Mouse (Mus musculus) induced T-regulatory cell, adult 2 months (primary cell): ENCODE data around the gene Prdx5.

ENCODE experiments used
- DNase-seq: peaks from one replicate; pipeline ENCODE4 v3.0.0-alpha.2; 2012; ENCODE audit warnings: low read depth

Prdx5 gene

DNA sequence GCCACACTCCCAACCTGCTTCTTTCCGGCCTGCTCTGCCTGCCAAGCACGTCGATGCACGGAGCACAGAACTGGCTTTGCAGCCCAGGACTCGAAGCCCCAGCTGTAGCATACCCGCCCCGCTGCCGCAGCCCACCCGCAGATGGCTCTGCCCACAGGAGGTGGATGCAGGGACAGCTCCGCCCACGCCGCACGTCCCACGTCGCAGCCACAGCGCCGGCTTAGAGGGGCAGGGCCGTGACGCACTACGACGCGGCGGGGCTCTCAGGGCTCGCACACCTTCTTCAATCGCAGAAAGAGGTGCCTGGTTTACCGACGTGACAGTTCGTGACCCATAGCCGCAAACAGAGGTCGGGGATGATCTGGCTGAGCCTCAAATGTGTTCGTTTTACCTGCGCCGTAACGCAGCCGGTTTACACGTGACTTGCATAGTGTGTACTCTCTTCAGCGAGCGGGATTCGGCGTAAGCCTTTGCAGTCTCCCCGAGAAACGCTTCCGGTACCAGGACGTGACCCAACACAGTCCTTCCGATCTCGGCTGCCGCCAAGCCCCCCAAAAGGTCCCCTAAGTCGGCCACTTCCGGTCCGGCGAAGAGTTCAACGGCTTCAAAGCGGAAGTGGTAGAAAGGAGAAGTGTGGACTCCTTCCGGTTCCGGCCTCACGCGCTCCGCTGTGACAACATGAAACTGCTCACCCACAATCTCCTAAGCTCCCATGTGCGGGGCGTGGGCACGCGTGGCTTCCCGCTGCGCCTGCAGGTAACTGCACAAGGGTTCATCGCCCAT is at the start of gene Prdx5, which contains the start of gene Trmt112:
TSS of gene Prdx5 (minus strand) at position 600 of the 783 bp plus-strand sequence.
TSS of gene Trmt112 (plus strand) at position 192 of the 783 bp plus-strand sequence.
- DNase-seq, result peak; percentile 95

DNA sequence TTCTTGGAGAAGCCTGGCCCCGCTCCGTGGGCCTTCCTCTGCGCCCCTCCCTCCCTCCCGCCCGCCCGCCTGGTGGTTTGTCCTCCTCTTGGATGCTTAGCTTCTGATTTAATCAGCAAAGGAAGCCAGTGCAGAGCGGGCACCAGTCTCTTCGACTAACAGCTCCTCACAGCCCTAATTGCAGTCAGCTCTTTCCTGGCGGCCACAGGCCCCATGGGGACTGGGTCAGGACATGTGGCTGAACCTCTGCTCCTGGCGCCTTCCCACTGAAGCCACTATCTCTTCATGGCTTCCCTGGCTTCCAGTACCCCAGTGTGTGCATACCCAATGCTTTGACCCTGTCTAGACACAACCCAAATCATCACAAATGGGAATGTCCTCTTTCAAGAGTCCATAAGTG is 46.6 kb upstream of the Prdx5 start:
- DNase-seq, result no peak

DNA sequence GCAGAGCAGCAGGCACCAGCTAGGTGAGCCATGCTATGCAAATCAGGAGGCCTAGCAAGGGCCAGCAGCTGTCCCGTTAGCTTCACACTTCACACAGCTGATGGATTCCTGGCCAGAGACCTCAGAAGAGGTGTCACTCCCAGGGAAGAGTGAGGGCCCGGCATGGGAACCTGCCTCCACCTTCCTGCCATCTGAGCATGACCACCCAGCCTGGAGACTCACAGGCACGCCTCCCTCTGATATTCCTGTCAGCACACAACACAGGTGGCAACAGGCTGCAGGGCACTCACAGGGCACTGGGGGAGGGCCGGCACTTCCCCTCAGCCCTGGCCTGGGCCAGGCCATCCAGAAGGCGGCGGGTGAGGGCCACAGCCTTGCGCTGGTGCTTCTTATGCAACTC is 45.5 kb upstream of the Prdx5 start:
- no peak for DNase-seq

DNA sequence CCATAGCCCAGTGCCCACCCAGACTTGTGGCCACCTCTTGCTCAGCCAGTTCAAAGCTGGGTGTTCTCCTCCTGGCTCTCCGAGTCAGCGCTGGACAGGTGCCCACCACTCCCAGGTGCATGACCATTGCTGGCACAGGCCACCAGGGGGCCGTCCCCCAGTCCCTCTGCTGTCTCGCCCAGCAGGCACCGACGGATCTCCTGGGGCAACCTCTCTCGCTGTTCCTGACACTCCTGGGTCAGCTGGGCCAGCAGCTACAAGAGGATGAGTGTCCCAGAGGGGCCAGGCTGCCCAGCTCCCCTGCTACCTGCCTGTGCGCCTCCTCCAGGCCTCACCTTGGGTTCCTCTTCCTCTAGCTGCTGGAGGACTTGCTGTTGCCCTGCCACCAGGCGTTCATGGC is 44.1 kb upstream of the Prdx5 start:
- DNase-seq, result peak; percentile 55

DNA sequence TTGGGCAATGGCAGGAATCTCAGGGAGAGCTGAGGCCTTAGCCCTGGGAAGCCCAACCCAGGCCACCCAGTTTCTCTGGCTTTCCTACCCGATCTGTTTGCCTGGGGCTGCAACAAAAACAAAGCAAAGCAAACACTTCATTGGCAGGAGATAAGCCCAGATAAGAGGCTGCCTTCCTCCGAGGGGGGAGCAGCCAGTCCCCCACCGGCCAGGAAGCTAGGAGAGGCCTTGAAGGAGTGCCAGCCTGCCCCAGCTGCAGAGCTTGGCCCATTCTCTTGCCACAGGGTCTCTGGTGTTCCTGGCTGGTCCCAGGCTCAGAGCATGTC is 42.8 kb upstream of the Prdx5 start:
- peak; percentile 45 for DNase-seq

DNA sequence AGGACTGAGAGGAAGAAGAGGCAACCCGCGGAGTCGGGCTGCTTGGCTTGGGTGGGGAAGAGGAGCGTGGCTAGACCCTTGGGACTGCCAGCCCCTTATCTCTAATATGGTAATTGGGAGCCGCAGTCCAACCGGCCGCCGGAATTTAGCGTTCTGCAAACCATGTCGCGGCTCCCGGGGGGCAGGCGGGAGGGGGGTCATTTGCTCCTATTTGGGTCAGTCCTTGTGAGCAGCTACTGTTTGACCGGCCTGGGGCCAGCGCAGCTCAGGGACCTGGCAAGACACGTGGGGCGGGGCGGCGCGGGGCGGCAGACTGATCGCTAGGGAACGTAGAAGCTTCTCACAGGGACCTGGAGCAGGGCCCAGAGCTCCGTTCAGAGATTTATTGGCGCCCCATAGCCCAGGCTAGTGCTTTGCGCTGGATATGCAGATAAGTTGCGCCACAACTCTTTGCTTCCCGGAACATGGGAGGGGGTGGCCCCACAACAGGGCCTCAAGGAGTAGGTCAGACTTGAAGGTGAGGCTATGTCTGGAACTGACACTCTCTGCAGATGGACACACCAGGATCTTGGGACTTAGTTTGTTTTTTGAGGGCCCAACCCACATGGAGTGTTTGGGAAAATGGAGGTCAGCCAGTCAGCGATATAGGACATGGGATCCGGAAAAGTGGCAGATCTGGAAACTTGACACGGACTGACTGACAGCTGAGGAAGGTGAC is 42.2 kb upstream of the Prdx5 start:
- DNase-seq, result peak; percentile 65

DNA sequence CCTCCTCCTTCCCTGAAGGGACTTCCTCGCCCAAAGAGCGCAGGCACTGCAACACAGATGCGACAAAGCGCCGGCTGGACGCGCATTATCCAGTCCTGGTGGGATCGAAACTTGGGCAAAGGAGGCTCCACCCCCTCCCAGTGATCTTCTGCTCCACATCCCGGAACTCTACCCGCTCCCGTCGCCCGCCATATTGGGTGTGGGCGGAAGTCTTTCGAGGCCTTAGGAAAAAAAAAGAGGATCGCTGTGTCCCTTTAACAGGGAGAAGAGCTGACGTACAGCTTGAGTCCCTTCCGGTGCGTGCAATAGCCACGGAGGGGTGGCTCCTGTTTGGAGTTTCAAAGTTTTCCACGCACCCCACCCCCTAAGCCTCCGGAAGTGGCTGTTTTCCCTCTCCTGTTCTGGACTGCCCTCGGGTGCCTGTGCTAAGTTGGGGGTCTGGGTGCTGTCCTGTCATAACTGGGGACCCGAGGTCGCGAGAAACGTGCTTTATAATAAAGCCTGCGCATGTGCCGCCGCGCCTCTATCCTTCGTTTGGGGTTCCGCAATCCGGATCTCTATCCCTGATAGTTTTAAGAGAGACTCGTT is 41.6 kb upstream of the Prdx5 start:
- peak; percentile 90 for DNase-seq

DNA sequence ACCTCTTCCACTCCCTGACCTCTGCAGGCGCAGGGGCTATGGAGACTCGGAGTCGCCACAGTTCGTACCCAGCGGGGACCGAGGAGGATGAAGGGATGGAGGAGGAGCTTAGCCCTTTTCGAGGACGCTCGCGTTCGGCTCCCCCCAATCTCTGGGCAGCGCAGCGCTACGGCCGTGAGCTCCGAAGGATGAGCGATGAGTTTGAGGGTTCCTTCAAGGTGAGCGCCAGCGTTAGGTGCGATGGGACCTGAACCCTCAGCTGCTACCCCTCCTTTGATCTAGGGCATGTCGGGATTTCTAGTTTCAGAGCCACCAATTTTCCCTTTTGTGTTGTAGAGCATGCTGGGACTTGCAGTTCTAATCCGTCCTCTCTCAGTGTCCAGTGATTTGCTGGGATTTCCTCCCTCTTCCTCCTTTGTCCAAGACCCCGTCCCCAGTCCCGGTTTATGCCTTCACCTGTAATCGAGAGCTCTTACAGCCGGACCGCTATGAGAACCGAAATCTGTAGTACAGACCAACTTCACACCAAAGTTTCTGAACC is 40.8 kb upstream of the Prdx5 start:
- DNase-seq, result peak; percentile 71

DNA sequence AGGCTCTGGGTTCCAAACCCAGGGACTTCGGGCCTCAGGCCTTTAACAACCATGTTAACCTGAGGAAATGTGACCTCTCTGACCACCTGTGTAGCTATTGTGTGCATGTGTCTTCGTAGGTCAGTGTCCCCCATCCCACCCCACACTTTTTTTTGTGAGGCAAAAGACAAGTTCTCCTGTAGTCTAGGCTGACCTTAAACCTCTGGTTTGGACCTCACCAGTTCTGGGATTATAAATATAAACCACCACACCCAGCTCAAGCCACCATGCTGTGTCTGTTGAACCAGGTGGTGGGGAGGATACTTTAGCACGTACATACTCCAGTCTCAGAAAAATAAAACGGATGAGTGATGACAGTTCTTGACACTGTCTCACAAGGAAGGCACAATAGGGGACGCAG is 40.0 kb upstream of the Prdx5 start:
- DNase-seq, result no peak

DNA sequence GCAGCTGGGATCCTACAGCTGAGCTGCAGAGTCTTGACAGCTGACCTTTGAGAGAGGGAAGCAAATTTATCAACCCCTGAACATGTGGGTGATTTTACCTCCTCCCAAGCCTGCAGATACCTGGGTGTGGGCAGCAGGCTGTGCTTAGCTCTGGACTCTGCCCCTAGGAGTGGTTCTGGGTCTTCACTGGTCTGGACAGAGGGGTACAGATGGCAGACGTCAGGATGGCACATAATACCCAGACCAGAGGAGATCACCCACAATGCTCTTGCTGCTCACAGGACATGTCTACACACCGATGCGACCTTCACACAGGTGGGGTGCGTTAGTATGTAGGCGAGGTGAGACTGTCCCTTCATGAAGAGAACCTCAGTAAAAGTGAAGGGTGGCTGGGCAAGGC is 39.6 kb upstream of the Prdx5 start:
- DNase-seq, result no peak

DNA sequence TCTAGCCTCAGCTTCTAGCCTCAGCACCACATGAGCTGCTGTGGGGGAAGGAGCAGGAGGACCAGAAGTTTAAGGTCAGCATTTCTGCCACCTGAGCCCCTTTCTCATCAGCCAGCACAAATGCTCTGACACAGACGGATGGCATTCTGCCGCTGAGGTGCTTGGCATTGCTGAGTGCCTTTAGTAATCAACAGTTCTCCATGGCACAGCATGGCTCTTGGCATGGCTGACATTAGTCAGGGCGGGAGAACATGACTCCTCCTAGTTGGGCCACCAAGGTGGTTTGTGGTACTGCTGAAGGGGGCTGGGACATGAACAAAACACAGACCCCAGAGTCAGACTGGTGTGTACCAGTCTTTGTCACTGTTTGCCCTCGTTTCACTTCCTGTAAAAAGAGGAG is 38.3 kb upstream of the Prdx5 start:
- DNase-seq, result no peak

DNA sequence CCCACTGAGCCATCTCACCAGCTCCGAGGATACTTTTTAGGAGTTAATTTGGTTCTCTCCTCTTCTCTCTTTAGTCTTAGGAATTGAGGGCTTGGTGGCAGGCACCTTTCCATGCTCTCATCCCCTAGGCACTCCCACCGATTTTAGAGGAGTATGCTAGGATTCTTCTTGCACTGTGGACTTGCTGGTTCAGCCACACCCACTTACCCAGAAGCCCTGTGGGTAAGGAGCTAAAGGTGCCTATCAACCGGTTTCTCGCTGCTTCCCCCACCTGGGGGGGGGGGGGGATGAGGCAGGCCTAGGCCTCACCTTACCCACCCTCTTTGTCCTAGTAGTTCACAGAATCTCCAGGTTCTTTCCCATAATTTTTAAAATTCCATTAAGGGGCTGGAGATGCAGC is 37.8 kb upstream of the Prdx5 start:
- no peak for DNase-seq

DNA sequence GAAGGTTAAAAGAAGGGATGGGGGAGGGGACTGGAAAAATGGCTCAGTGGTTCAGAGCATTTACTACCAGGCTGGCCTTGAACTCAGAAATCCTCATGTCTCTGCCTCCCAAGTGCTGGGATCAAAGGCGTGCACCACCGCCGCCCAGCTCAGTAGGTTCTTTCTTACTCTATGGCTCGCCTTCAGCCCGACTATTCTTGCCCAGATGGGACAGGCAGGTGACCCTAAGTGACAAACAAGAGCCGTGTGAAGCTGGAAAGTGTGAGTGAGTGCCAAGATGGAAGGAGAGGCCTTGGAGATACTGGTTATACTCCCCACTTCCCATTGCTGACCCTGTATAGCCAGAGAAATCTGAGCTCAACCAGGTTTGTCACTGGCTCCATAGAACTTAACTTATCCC is 33.8 kb upstream of the Prdx5 start:
- no peak for DNase-seq

DNA sequence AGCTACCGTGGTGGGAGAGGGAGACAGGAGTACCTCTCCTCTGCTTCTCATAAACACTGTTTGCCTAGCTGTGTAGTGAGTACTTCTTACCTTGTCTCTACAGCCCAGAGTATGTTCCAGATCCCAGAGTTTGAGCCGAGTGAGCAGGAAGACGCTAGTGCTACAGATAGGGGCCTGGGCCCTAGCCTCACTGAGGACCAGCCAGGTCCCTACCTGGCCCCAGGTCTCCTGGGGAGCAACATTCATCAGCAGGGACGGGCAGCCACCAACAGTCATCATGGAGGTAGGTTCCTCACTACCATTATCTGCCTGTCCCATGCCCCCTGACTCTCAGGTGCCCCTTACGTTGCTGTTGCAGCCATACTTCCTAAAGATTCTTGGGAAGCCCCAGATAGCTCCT is 32.9 kb upstream of the Prdx5 start:
- DNase-seq, result no peak

DNA sequence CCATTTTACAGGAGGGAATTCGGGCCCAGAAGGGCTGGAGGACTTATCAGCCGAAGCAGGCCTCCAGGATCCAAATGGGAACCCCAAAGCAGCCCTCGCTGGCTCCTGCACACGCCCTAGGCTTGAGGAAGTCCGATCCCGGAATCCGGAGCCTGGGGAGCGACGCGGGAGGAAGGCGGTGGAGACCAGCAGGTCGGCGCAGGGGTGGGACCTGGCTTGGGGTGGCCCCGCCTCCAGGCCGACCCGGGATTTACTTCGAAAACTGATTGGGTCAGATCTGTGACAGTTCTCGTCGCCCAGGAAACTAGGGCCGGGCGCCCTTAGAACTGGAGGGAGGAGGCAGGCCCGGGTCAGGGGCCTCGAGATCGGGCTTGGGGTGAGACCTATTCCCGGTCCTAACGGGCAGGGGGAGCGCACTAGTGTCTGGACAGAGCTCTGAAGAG is 32.4 kb upstream of the Prdx5 start, which contains the start of gene Gpr137:
TSS of gene Gpr137 (minus strand) at position 232 of the 443 bp plus-strand sequence.
- DNase-seq, result peak; percentile 94

DNA sequence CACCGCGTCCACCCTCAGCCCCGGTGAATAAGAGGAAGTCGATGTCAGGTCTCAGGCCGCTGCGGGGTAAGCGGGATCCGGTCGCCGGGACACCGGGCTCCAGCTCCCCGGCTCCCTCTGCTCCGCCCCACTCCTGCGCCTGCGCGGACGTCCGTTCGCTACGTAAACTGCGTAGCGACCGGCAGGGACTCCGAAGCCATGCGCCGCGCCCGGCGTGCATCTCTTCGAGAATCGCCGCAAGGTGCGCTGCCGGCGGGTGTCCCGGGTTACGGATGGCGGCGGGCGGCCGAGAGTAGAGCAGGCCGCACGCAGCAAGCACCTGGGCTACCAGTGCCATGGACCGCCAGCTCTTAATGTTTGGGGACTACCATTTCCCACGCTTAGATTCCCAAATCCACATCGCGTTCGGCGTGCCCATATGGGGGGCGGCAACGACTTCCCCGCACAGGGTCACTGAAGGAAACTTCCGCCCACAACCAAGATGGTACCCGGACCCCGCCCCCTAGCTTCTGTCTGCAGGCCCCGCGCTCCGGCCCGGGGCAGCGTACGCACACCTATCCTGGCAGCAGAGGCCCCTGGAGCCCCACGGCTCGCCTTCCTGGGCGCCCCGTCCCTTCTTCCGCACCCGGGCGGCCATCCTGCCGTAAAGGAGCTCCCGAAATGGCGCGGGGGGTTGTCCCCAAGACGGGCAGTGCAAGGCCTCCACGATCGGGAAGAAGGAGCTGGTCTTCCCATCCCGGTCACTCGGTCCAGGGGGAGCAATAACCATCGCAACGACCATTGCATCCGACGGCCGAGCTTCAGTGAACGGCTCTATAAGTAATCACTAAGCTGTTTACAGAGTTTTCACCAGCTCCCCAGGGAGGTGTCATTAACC is 31.7 kb upstream of the Prdx5 start, which contains the start of gene Bad:
TSS of gene Bad (plus strand) at position 490 of the 877 bp plus-strand sequence.
- DNase-seq, result peak; percentile 97

DNA sequence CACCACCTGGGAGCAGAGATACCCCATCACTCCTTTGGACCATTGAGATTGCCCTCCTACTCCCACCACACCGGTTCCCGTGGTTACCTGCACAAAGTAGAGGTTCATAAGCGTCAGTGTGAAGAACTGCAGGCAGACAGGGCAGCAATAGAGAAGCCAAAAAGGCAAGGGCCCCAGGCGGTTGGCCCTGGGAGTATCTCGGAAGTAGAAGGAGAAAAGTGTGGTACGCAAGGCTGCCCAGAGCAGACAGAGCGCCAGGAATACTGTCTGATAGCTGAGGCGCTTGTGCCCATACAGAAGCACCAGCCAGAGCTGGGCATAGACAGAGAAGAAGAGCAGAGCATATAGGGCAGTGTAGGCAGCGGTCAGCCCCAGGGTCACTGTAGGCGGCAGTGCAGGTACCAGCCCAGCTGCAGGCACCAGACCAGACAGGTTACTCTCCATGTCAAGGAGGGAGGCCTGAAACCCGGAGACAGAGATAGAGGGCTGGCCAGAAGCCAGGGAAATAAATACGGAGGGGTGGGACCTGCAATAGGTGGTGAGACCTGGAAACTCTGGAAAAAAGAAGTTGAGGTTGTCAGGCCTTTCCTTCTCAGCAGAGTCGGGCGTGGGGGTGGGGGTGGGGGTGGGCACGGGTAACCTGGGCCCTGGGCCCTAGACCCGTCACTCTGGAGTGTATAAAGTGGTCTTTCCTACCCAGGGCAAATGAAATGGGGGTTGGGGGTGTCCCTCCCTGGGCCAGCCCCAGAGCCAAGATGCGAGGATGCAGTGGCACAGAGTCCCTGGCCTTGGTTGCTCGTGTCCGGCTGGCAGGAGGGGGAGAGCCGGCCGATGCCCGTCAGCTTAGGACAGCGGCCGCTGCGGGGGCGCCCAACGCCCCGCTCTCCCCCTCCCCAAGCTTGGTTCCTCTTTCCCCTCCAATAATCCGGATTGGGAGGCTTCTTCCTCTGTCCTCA is 30.8 kb upstream of the Prdx5 start:
- DNase-seq, result no peak

DNA sequence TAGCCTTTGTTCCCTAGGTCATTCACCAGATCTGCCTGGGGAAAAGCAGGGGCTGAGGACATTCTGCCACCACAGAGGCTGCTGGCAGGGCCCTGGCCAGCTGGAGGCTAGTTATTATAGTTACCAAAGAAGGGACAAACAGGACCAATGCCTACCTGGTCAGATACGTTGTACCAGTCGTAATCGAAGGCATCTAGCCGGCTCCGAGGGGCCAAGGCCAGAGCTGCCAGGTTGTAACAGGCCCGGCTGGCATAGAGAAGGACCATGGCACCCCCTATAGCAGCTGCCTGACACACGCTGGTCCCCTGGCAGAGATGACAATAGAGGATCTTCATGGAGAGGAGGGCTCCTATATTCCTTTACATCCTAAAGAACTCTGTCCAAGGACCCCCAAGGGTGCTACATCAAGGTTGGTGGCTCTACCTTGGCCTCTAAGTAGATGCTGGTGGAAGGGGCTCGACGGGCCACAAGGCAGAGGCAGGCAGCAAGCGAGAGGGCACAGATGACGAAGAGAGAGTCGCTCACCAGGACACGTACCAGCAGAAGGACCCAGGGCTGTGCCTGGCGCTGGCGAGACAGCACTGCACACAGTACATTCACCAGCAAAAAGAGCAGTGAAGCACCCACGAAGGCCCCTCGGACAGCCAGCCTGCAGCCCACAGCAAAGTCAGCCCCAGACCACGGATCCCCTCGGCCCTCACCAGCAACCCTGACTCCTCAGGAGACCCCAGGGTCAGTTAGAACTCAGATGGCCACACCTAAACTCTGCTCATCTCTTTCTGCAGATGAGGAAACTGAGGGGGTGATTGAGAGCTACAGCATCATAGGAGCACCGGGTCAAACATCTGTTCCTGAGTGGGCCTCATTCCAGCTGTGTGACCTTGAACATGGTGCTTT is 29.4 kb upstream of the Prdx5 start:
- no peak for DNase-seq
